Mouse (Mus musculus) T-helper 17 cell (primary cell): ENCODE data around the gene AW549877.

Source experiments
- in situ Hi-C, 2 experiments: fragments of 300-600 bp; cut with MboI, MseI; formaldehyde crosslinking; loops; 1 replicate in 1 of 2; 2 replicates in 1 of 2; pipeline ENCODE4 v1.15.1; 2025; ENCODE audit warnings: high pct_unique_total_duplicates in 2 of 2

The AW549877 gene

GRCm38 (mm10) chr15:3995448-3996266, at the start of gene AW549877:
Gene AW549877 (minus strand): TSS chr15:3995744.
- in situ Hi-C loops: loop anchor here (5.0 to 10.0 kb wide), 3 partner anchors 37 to 1119 kb away; partner anchors contain the start of gene Rpl37 (in 1 of the 2)

DNA sequence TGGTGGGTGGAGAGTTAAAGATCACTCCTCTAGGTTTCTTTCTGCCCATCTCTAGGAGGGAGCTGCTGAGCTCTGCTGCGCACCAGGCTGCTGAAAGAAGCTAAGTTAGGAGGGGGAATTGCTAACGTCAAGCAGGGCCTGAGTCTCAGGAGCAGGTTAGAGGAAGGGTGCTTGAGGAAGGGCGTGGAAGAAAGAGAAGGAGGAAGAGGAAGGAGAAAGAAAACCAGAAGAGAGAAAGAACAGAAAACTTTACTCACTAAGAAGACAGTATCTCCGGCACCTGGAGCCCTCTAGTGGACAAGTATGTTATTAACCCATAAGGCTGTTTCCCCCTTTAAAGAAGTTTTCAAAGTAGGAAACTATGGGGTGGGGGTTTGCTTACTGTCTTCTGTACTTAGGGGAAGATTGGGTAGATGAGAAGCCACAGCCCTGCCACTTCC, 47.5 kb upstream of the AW549877 start:
- in situ Hi-C loops: loop anchor here in 1 of 2 experiments (5.0 to 25.0 kb wide), 2 partner anchors 46 to 1069 kb away; partner anchors contain the start of genes AW549877, Card6 and Rpl37

DNA sequence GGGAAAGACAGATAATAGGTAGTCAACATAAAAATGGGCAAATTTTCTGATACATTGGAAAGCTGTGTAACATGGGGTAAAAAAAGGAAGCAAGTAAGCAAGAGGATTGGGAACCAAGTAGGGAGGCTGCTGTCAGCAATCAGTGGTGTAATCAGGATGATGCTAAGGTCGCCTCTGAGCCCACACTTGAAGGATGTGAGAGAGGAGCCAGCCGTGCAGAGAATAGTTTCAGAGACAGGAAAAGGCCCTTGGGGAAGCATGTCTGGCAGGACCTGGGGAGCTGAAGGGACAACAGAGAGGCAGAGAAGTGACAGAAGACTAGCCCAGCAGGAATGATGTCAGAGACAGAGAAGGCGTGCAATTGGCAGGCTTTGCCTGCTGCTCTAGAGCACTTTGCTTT, 46.9 kb upstream of the AW549877 start:
- in situ Hi-C loops: loop anchor here in 1 of 2 experiments (5.0 to 25.0 kb wide), 2 partner anchors 45 to 1070 kb away; partner anchors contain the start of genes AW549877, Card6 and Rpl37

- in situ Hi-C loops: loop anchor here (5.0 to 25.0 kb wide), 2 partner anchors 36 to 1079 kb away; partner anchors contain the start of genes AW549877 (in 1 of the 2), Card6 (in 1 of the 2) and Rpl37 (in 1 of the 2)
These were observed 37.8 kb upstream of the AW549877 start for GRCm38 (mm10) chr15:4033168-4034004.

GRCm38 (mm10) chr15:4028960-4029359, 33.4 kb upstream of the AW549877 start:
- in situ Hi-C loops: loop anchor here in 1 of 2 experiments (25.0 kb wide), 1 partner anchor 1083 kb away; the partner anchor contains the start of genes Card6 and Rpl37

- in situ Hi-C loops: loop anchor here in 1 of 2 experiments (25.0 kb wide), 1 partner anchor 1084 kb away; the partner anchor contains the start of genes Card6 and Rpl37
These were observed 32.8 kb upstream of the AW549877 start for GRCm38 (mm10) chr15:4028411-4028700.

GRCm38 (mm10) chr15:4027671-4028410, 32.3 kb upstream of the AW549877 start:
- in situ Hi-C loops: loop anchor here in 1 of 2 experiments (25.0 kb wide), 1 partner anchor 1084 kb away; the partner anchor contains the start of genes Card6 and Rpl37

- in situ Hi-C loops: loop anchor here in 1 of 2 experiments (25.0 kb wide), 1 partner anchor 1085 kb away; the partner anchor contains the start of genes Card6 and Rpl37
These were observed 31.5 kb upstream of the AW549877 start for GRCm38 (mm10) chr15:4026831-4027584.

- in situ Hi-C loops: loop anchor here in 1 of 2 experiments (25.0 kb wide), 1 partner anchor 1086 kb away; the partner anchor contains the start of genes Card6 and Rpl37
These were observed 30.8 kb upstream of the AW549877 start, which contains the start of gene Oxct1 for GRCm38 (mm10) chr15:4026231-4026773. Gene Oxct1 (plus strand): TSS chr15:4026383.

DNA sequence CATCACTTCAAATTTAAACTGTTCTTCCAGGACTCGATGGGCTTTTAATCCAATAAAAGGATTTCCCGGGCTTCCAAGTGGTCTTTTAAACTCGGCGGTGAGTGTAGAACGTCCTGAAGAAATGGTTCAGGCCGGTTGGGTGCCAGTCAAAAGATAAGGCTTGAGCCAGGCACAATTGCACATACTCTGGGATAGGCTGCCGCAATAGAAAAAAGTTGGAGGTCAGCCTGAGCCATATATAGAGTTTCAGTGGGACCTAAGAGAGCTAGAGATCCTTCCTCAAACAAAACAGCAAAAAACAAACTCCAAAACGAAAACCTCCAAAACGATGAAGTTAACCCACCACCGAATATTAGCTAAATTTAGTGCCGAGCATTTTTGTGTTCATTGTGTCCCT, 30.0 kb upstream of the AW549877 start:
- in situ Hi-C loops: loop anchor here in 1 of 2 experiments (25.0 kb wide), 1 partner anchor 1087 kb away; the partner anchor contains the start of genes Card6 and Rpl37

- in situ Hi-C loops: loop anchor here in 1 of 2 experiments (25.0 kb wide), 1 partner anchor 1087 kb away; the partner anchor contains the start of genes Card6 and Rpl37
These were observed 29.4 kb upstream of the AW549877 start for GRCm38 (mm10) chr15:4024726-4025507.

- in situ Hi-C loops: no loop called here
These were observed 28.2 kb upstream of the AW549877 start for GRCm38 (mm10) chr15:4023747-4024146.

DNA sequence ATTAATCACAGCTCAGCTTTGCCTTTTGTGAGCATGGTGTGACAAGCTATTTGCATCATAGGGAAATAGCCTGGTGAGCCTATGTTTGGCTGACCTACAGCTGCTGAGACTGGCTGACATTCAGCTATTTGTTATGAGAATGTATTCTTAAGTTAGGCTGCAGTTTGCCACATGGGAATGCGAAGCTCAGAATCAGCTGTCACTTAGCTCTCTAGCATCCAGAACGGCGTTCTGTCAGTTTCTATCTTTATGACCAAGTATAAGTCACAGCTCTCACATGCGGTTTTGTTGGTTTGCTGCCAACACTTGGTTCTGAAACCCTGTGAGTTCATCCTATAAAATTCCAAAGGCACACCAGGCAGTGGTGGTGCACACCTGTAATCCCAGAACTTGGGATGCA, 25.2 kb upstream of the AW549877 start:
- in situ Hi-C loops: no loop called here

DNA sequence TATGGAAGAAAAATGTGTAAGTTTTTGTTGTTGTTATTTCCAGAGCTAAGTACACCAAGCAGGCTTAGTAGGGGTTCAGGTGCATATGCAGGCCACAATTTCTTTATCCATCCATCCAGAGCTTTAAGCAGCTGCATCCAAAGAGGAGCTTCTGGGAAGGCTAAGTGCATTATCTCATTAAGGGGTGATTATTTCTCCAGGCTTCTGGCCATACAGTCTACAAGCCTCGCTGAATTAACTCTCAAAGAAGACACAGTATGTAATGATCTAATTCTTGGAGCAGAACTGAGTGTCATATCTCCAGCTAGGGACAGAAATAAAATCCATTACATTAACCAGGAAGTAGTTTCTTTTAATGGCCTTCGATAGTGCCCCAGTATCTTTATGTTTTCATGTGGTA, 18.3 kb upstream of the AW549877 start:
- in situ Hi-C loops: no loop called here

DNA sequence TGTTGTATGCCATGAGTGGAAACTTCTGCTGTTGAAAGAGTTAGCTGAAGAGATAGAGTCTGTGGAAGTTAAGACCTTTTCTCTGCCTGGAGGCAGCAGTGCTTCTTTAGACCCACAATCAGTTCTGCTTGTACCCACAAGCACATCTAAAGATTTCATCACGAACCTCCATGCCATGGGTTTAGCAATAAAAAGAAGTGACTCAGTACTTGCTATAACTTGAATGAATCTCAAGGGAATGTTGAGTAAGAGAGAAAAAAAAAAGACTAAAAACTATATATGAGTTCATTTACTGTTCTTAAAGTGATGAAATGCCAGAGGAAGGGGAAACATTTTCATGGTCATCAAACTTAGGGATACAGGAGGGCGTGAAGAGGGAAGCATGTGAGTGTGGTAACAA, 5.0 kb upstream of the AW549877 start:
- in situ Hi-C loops: no loop called here

DNA sequence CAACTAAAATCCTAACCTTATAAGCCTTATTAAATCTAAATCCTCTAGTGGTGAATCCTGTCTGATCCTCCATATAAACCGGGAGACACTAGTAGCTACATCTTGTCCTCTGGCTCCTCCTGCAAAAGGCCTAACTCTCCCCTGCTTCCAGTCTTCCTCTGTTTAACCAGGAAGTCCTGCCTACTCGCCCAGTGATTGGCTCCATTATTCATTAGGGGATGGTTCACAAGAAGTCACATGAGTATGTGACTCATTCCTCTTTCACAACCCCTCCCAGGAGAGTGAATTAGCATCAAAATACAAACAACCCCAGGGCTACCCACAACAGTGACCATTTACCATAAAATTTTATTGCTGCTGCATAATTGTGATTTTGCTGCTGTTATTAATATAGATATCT, 3.6 kb upstream of the AW549877 start:
- in situ Hi-C loops: loop anchor here (5.0 to 10.0 kb wide), 3 partner anchors 33 to 1116 kb away; partner anchors contain the start of gene Rpl37 (in 1 of the 2)

- in situ Hi-C loops: loop anchor here (5.0 to 10.0 kb wide), 3 partner anchors 36 to 1118 kb away; partner anchors contain the start of gene Rpl37 (in 1 of the 2)
These were observed 895 bp upstream of the AW549877 start for GRCm38 (mm10) chr15:3996267-3997010.
